Mouse (Mus musculus): Measurements from ENCODE around the gene Etfa.

Etfa gene

GRCm38 (mm10) chr9:55525716-55526115, 13.7 kb upstream of the Etfa start:
- intact Hi-C loops (cut with DNase I): no loop called here

- intact Hi-C loops (cut with DNase I): no loop called here
Measured at GRCm38 (mm10) chr9:55511521-55511993, 486 bp downstream of the Etfa start.

GRCm38 (mm10) chr9:55510651-55511235, 1.3 kb downstream of the Etfa start:
- intact Hi-C loops (cut with DNase I): no loop called here

GRCm38 (mm10) chr9:55509731-55510130, 2.3 kb downstream of the Etfa start:
- intact Hi-C loops (cut with DNase I): no loop called here

GRCm38 (mm10) chr9:55508701-55509100, 3.3 kb downstream of the Etfa start:
- intact Hi-C loops (cut with DNase I): no loop called here

GRCm38 (mm10) chr9:55507922-55508321, 4.1 kb downstream of the Etfa start:
- intact Hi-C loops (cut with DNase I): no loop called here

GRCm38 (mm10) chr9:55482116-55482515, 29.9 kb downstream of the Etfa start:
- intact Hi-C loops (cut with DNase I): no loop called here

- intact Hi-C loops (cut with DNase I): no loop called here
Measured at GRCm38 (mm10) chr9:55478699-55479098, 33.3 kb downstream of the Etfa start.

GRCm38 (mm10) chr9:55476084-55476483, 36.0 kb downstream of the Etfa start:
- intact Hi-C loops (cut with DNase I): no loop called here

- intact Hi-C loops (cut with DNase I): loop anchor here (2.0 to 5.0 kb wide), 2 partner anchors 49 to 68 kb away; no protein-coding TSS in a partner anchor
Measured at GRCm38 (mm10) chr9:55468397-55468796, 43.6 kb downstream of the Etfa start.

- intact Hi-C loops (cut with DNase I): no loop called here
Measured at GRCm38 (mm10) chr9:55453366-55453765, 58.7 kb downstream of the Etfa start.

- intact Hi-C loops (cut with DNase I): no loop called here
Measured at GRCm38 (mm10) chr9:55452906-55453305, 59.1 kb downstream of the Etfa start.

GRCm38 (mm10) chr9:55451426-55451825, 60.6 kb downstream of the Etfa start:
- intact Hi-C loops (cut with DNase I): no loop called here

GRCm38 (mm10) chr9:55450035-55450434, 62.0 kb downstream of the Etfa start:
- intact Hi-C loops (cut with DNase I): no loop called here

GRCm38 (mm10) chr9:55449108-55449507, 62.9 kb downstream of the Etfa start:
- intact Hi-C loops (cut with DNase I): no loop called here

GRCm38 (mm10) chr9:55447509-55447908, 64.5 kb downstream of the Etfa start:
- intact Hi-C loops (cut with DNase I): no loop called here

- intact Hi-C loops (cut with DNase I): no loop called here
Measured at GRCm38 (mm10) chr9:55439206-55439780, 72.8 kb downstream of the Etfa start.

- intact Hi-C loops (cut with DNase I): no loop called here
Measured at GRCm38 (mm10) chr9:55438433-55438832, 73.6 kb downstream of the Etfa start.

GRCm38 (mm10) chr9:55433875-55434274, 78.2 kb downstream of the Etfa start:
- intact Hi-C loops (cut with DNase I): loop anchor here (5.0 kb wide), 1 partner anchor 483 kb away; no protein-coding TSS in a partner anchor

GRCm38 (mm10) chr9:55432306-55433289, 79.4 kb downstream of the Etfa start:
- intact Hi-C loops (cut with DNase I): loop anchor here (5.0 kb wide), 1 partner anchor 485 kb away; no protein-coding TSS in a partner anchor

- intact Hi-C loops (cut with DNase I): loop anchor here (5.0 kb wide), 1 partner anchor 487 kb away; no protein-coding TSS in a partner anchor
Measured at GRCm38 (mm10) chr9:55430133-55430532, 81.9 kb downstream of the Etfa start.
